Mouse (Mus musculus) midbrain, embryonic 14.5 days (tissue): ENCODE results near the gene Itgb2. TPM values are rescaled to one million over a fixed set of nuclear protein-coding genes. Genes with fewer than 3 reads are reported as not detected.
A peak's percentile ranks its signal among the peaks of the same experiment; 100 is the strongest.

Source experiments
- ATAC-seq: fragments of 200-750 bp; cut with Nextera tagmentation; 2 replicates; pipeline ENCODE4 v1.8.0; 2017; ENCODE audit warnings: moderate number of reproducible peaks, moderate library complexity; ENCODE audit not compliant: low FRiP score, low TSS enrichment
- DNase-seq: peaks from one replicate; pipeline ENCODE4 v3.0.0-alpha.2; 2015
- H3K27ac ChIP-seq: fragments of 300-500 bp; sonication (generic); replicated peaks from 2 replicates; pipeline ENCODE4 v1.5.1; 2014; ENCODE audit warnings: mild to moderate bottlenecking, low read depth, low read length, moderate library complexity
- H3K27me3 ChIP-seq: fragments of 300-500 bp; sonication (generic); 2 replicates; pipeline ENCODE4 v1.6.1; 2014; ENCODE audit warnings: low read length, control low read depth, mixed read lengths; ENCODE audit not compliant: control insufficient read depth, insufficient read depth
- H3K36me3 ChIP-seq: fragments of 300-500 bp; sonication (generic); 2 replicates; pipeline ENCODE4 v1.6.1; 2014; ENCODE audit warnings: low read length, control low read depth; ENCODE audit not compliant: control insufficient read depth, insufficient read depth
- H3K4me1 ChIP-seq: fragments of 300-500 bp; sonication (generic); 2 replicates; pipeline ENCODE4 v1.6.1; 2014; ENCODE audit warnings: mild to moderate bottlenecking, antibody characterized with exemption, low read length, control low read depth; ENCODE audit not compliant: control insufficient read depth, insufficient read depth
- H3K4me2 ChIP-seq: fragments of 300-500 bp; sonication (generic); 2 replicates; pipeline ENCODE4 v1.6.1; 2014; ENCODE audit warnings: mild to moderate bottlenecking, low read length, moderate library complexity
- H3K4me3 ChIP-seq: fragments of 300-500 bp; sonication (generic); replicated peaks from 2 replicates; pipeline ENCODE4 v1.5.1; 2014; ENCODE audit warnings: low read depth, low read length
- H3K9ac ChIP-seq: fragments of 300-500 bp; sonication (generic); replicated peaks from 2 replicates; pipeline ENCODE4 v1.6.1; 2014; ENCODE audit warnings: mild to moderate bottlenecking, low read length, moderate library complexity
- H3K9me3 ChIP-seq: fragments of 300-500 bp; sonication (generic); 2 replicates; pipeline ENCODE4 v1.6.1; 2016; ENCODE audit warnings: low read length, control low read depth, mixed read lengths; ENCODE audit not compliant: control insufficient read depth
- WGBS: fragments of 180-500 bp; shearing (Covaris S2); extraction: QIAGEN DNeasy Blood & Tissue Kit; methylation state at CpG from one replicate; pipeline ENCODE4 v1.1.7; 2014; 5-methylcytosine and 5-hydroxymethylcytosine counted together
- polyA plus RNA-seq: library from polyadenylated mRNA; unstranded; fragments of >200 nt; fragmentation: Nextera tagmentation; extraction: Ambion mirVana; gene quantifications from 2 replicates; pipeline ENCODE4 v1.2.1, GENCODE M21; 2014

Itgb2 gene
- polyA plus RNA-seq, 1 experiment from 2014 or later, result 0.91 TPM

GRCm38 (mm10) chr10:77596060-77596459, 66.0 kb downstream of the Itgb2 start:
- H3K27me3 ChIP-seq, result no peaks in the 10 kb centered on the region
- 88% methylated on average over 2 of the region's 2 CpGs for WGBS
- peaks cover 82% of the 10 kb centered on the region for H3K36me3 ChIP-seq
- H3K9ac ChIP-seq, result no peak overlapping the region
- no peak overlapping the region for H3K27ac ChIP-seq
- H3K9me3 ChIP-seq, result no peaks in the 10 kb centered on the region
- ATAC-seq, result no peak
- no peaks in the 10 kb centered on the region for H3K4me1 ChIP-seq
- no peak for DNase-seq
- no peak overlapping the region for H3K4me2 ChIP-seq
- H3K4me3 ChIP-seq, result no peak overlapping the region

GRCm38 (mm10) chr10:77603021-77603420, 73.0 kb downstream of the Itgb2 start:
- H3K9ac ChIP-seq, result no peak overlapping the region
- ATAC-seq (no peak), DNase-seq (no peak)
- H3K9me3 ChIP-seq, result no peaks in the 10 kb centered on the region
- no peak overlapping the region for H3K27ac ChIP-seq
- peaks cover 16% of the 10 kb centered on the region for H3K36me3 ChIP-seq
- peaks cover 12% of the 10 kb centered on the region for H3K4me1 ChIP-seq
- no peak overlapping the region for H3K4me2 ChIP-seq
- no peaks in the 10 kb centered on the region for H3K27me3 ChIP-seq
- H3K4me3 ChIP-seq, result no peak overlapping the region
- 53% methylated on average over 4 of the region's 4 CpGs for WGBS

- no peak for DNase-seq
- 92% methylated on average over 6 of the region's 6 CpGs for WGBS
- H3K4me3 ChIP-seq, result no peak overlapping the region
- peaks cover 12% of the 10 kb centered on the region for H3K4me1 ChIP-seq
- no peak overlapping the region for H3K27ac ChIP-seq
- H3K27me3 ChIP-seq, result no peaks in the 10 kb centered on the region
- no peaks in the 10 kb centered on the region for H3K9me3 ChIP-seq
- H3K36me3 ChIP-seq, result peaks cover 5% of the 10 kb centered on the region; the same call in 1 of the 2 replicates
- no peak overlapping the region for H3K9ac ChIP-seq
- no peak overlapping the region for H3K4me2 ChIP-seq
- no peak for ATAC-seq
Observed at GRCm38 (mm10) chr10:77604111-77604510, 74.1 kb downstream of the Itgb2 start.

- WGBS, result 91% methylated on average over 5 of the region's 5 CpGs
- ATAC-seq, result no peak
Observed at GRCm38 (mm10) chr10:77604958-77605357, 74.9 kb downstream of the Itgb2 start.

GRCm38 (mm10) chr10:77605368-77605767, 75.3 kb downstream of the Itgb2 start:
- no peak overlapping the region; the same call in 1 of the 2 replicates for H3K9ac ChIP-seq
- WGBS, result 17% methylated on average over 1 of the region's 1 CpGs

More at GRCm38 (mm10) chr10:77604958-77605357, 74.9 kb downstream of the Itgb2 start:
- Histone ChIP-seq H3K27ac (no peak overlapping the region), H3K9ac (no peak overlapping the region), H3K4me3 (no peak overlapping the region), H3K27me3 (no peaks in the 10 kb centered on the region), H3K9me3 (no peaks in the 10 kb centered on the region), H3K4me1 (peaks cover 12% of the 10 kb centered on the region), H3K36me3 (peaks cover 6% of the 10 kb centered on the region; the same call in 1 of the 2 replicates), H3K4me2 (no peak overlapping the region)
- DNase-seq, result no peak

GRCm38 (mm10) chr10:77605908-77606826, 76.1 kb downstream of the Itgb2 start, which contains the start of the genes Sumo3 and Gm49325:
Gene Sumo3, plus strand, starts transcription at chr10:77606097.
Gene Gm49325, plus strand, starts transcription at chr10:77606197.
- WGBS, result 1% methylated on average over 117 of the region's 119 CpGs
- peaks cover 12% of the 10 kb centered on the region for H3K4me1 ChIP-seq
- no peaks in the 10 kb centered on the region for H3K9me3 ChIP-seq
- peak; percentile 87 for ATAC-seq
- peak within 1 kb of the TSS; percentile 75 for H3K9ac ChIP-seq
- peak within 1 kb of the TSS; percentile 71 for H3K4me3 ChIP-seq
- H3K4me2 ChIP-seq, result peak within 1 kb of the TSS; percentile 86
- H3K27ac ChIP-seq, result peak within 1 kb of the TSS; percentile 95
- H3K27me3 ChIP-seq, result no peaks in the 10 kb centered on the region
- DNase-seq, result peak; percentile 93
- peaks cover 18% of the 10 kb centered on the region for H3K36me3 ChIP-seq

More at GRCm38 (mm10) chr10:77605368-77605767, 75.3 kb downstream of the Itgb2 start:
- peak overlapping the region; percentile 86 for H3K4me2 ChIP-seq
- peak; percentile 67 for DNase-seq
- no peaks in the 10 kb centered on the region for H3K9me3 ChIP-seq
- H3K36me3 ChIP-seq, result peaks cover 10% of the 10 kb centered on the region
- H3K27ac ChIP-seq, result peak overlapping the region; percentile 95
- H3K27me3 ChIP-seq, result no peaks in the 10 kb centered on the region
- no peak for ATAC-seq
- H3K4me1 ChIP-seq, result peaks cover 12% of the 10 kb centered on the region
- peak overlapping the region; percentile 71 for H3K4me3 ChIP-seq

GRCm38 (mm10) chr10:77606855-77607254, 76.8 kb downstream of the Itgb2 start:
- Histone ChIP-seq H3K4me2 (peak overlapping the region; percentile 86), H3K9me3 (no peaks in the 10 kb centered on the region), H3K27ac (peak overlapping the region; percentile 95), H3K9ac (peak overlapping the region; percentile 75), H3K4me3 (peak overlapping the region; percentile 71), H3K4me1 (peaks cover 12% of the 10 kb centered on the region), H3K27me3 (no peaks in the 10 kb centered on the region), H3K36me3 (peaks cover 25% of the 10 kb centered on the region)
- DNase-seq, result no peak
- 47% methylated on average over 7 of the region's 7 CpGs for WGBS
- ATAC-seq, result no peak; the same call in none of the 2 replicates

- Histone ChIP-seq H3K27me3 (no peaks in the 10 kb centered on the region), H3K4me3 (peak overlapping the region; percentile 71; the same call in 1 of the 2 replicates), H3K4me1 (peaks cover 12% of the 10 kb centered on the region), H3K9me3 (no peaks in the 10 kb centered on the region), H3K36me3 (peaks cover 28% of the 10 kb centered on the region), H3K4me2 (peak overlapping the region; percentile 86), H3K9ac (no peak overlapping the region; the same call in 1 of the 2 replicates), H3K27ac (no peak overlapping the region)
- WGBS, result 72% methylated on average over 5 of the region's 5 CpGs
- ATAC-seq, result no peak
- DNase-seq, result no peak
Observed at GRCm38 (mm10) chr10:77607441-77607840, 77.4 kb downstream of the Itgb2 start.
